Comparison of ENCODE assay signal across 8 mouse cellular contexts in genomic region chr7:73542131-73542853, GRCm38 (mm10). TPM values are rescaled to one million over a fixed set of nuclear protein-coding genes. Genes with fewer than 3 reads are reported as not detected.
A peak's percentile ranks its signal among the peaks of the same experiment; 100 is the strongest.
DNase-seq lines count a peak whose midpoint lies in the region; ATAC-seq and TF ChIP-seq lines count a peak whose summit lies in the region.

No protein-coding gene starts in this region.

- ATAC-seq in kidney, embryonic 14.5 days (ENCODE audit: low FRiP score, low TSS enrichment) = no peak
- no peak for ATAC-seq in embryonic facial prominence, embryonic 11.5 days (replicated peaks; ENCODE audit: insufficient number of reproducible peaks, low FRiP score, low TSS enrichment, low read depth)
- ATAC-seq in hindbrain, embryonic 15.5 days (ENCODE audit: low FRiP score, low read depth) = no peak
- no peak for ATAC-seq in midbrain, postnatal 0 days (ENCODE audit: low FRiP score)

- no peaks in the 10 kb centered on the region for H3K27me3 ChIP-seq in kidney, embryonic 14.5 days (ENCODE audit: control insufficient read depth, insufficient read depth, low read length)
- H3K27me3 ChIP-seq in embryonic facial prominence, embryonic 11.5 days (ENCODE audit: control insufficient read depth, insufficient read depth, low read length) = no peaks in the 10 kb centered on the region
- no peaks in the 10 kb centered on the region for H3K27me3 ChIP-seq in hindbrain, embryonic 15.5 days
- no peaks in the 10 kb centered on the region for H3K27me3 ChIP-seq in midbrain, postnatal 0 days (ENCODE audit: insufficient read depth, low read length)
- H3K27me3 ChIP-seq in cerebellum, adult 2 months (ENCODE audit: control insufficient read depth, insufficient read depth, low read length) = no peaks in the 10 kb centered on the region

- no peak overlapping the region for H3K9ac ChIP-seq in kidney, embryonic 14.5 days (ENCODE audit: low read depth, low read length)
- H3K9ac ChIP-seq in embryonic facial prominence, embryonic 11.5 days (replicated peaks; ENCODE audit: low read length) = no peak overlapping the region
- no peak overlapping the region for H3K9ac ChIP-seq in hindbrain, embryonic 15.5 days
- no peak overlapping the region for H3K9ac ChIP-seq in midbrain, postnatal 0 days (replicated peaks; ENCODE audit: low read length, poor library complexity, severe bottlenecking)

- peaks cover 14% of the 10 kb centered on the region for H3K36me3 ChIP-seq in kidney, embryonic 14.5 days (ENCODE audit: control insufficient read depth, insufficient read depth, low read length)
- no peaks in the 10 kb centered on the region; the same call in 1 of the 2 replicates for H3K36me3 ChIP-seq in embryonic facial prominence, embryonic 11.5 days (replicated peaks; ENCODE audit: control insufficient read depth, insufficient read depth, low read depth, low read length)
- 0 out of 2 replicates have a peak, but pooled peaks cover 3% of the 10 kb centered on the region for H3K36me3 ChIP-seq in hindbrain, embryonic 15.5 days
- no peaks in the 10 kb centered on the region for H3K36me3 ChIP-seq in midbrain, postnatal 0 days (ENCODE audit: insufficient read depth, low read length)

- peak overlapping the region; percentile 80 for H3K4me3 ChIP-seq in kidney, embryonic 14.5 days (ENCODE audit: low read length)
- H3K4me3 ChIP-seq in embryonic facial prominence, embryonic 11.5 days (ENCODE audit: low read depth, low read length) = no peak overlapping the region; the same call in 1 of the 2 replicates
- H3K4me3 ChIP-seq in hindbrain, embryonic 15.5 days = peak overlapping the region; percentile 59
- H3K4me3 ChIP-seq in midbrain, postnatal 0 days (ENCODE audit: low read depth, low read length) = peak overlapping the region; percentile 45; the same call in 1 of the 2 replicates
- no peak overlapping the region for H3K4me3 ChIP-seq in cerebellum, adult 2 months (replicated peaks; ENCODE audit: insufficient read depth, low read depth, low read length)

- TF ChIP-seq POLR2A in cerebellum, adult 2 months (IDR thresholded peaks at IDR 0.05; ENCODE audit: borderline replicate concordance, insufficient read depth, low read length) = no peak

- H3K27ac ChIP-seq in kidney, embryonic 14.5 days (ENCODE audit: low read depth, low read length) = peak overlapping the region; percentile 100; the same call in 1 of the 2 replicates
- H3K27ac ChIP-seq in embryonic facial prominence, embryonic 11.5 days (replicated peaks; ENCODE audit: low read depth, low read length) = peak overlapping the region; percentile 96; the same call in 1 of the 2 replicates
- peak overlapping the region; percentile 95 for H3K27ac ChIP-seq in hindbrain, embryonic 15.5 days (replicated peaks)
- H3K27ac ChIP-seq in midbrain, postnatal 0 days (ENCODE audit: low read depth, low read length) = peak overlapping the region; percentile 90
- H3K27ac ChIP-seq in cerebellum, adult 2 months (ENCODE audit: insufficient read depth, low read length) = no peak overlapping the region

- no peak for DNase-seq in kidney, postnatal 4 days
- no peak for DNase-seq in embryonic facial prominence, embryonic 11.5 days (ENCODE audit: low spot score)
- DNase-seq in midbrain, postnatal 0 days (ENCODE audit: low spot score) = no peak
- DNase-seq in urinary bladder, postnatal 10 days (ENCODE audit: low spot score) = no peak
- no peak for DNase-seq in cerebellum, adult 2 months
- no peak for DNase-seq in spleen, postnatal 14 days (ENCODE audit: low spot score in 2 of 2)

- peak overlapping the region; percentile 48; the same call in 1 of the 2 replicates for H3K4me2 ChIP-seq in kidney, embryonic 14.5 days (replicated peaks; ENCODE audit: low read depth, low read length)
- H3K4me2 ChIP-seq in embryonic facial prominence, embryonic 11.5 days (ENCODE audit: low read depth, low read length) = no peak overlapping the region; the same call in 1 of the 2 replicates
- H3K4me2 ChIP-seq in hindbrain, embryonic 15.5 days = peak overlapping the region; percentile 63
- peak overlapping the region; percentile 48; the same call in 1 of the 2 replicates for H3K4me2 ChIP-seq in midbrain, postnatal 0 days (ENCODE audit: low read depth, low read length, poor library complexity, severe bottlenecking)

- no peaks in the 10 kb centered on the region for H3K9me3 ChIP-seq in kidney, embryonic 14.5 days (ENCODE audit: control insufficient read depth, low read length)
- no peaks in the 10 kb centered on the region for H3K9me3 ChIP-seq in embryonic facial prominence, embryonic 11.5 days (replicated peaks; ENCODE audit: control insufficient read depth, low read length)
- H3K9me3 ChIP-seq in hindbrain, embryonic 15.5 days = no peaks in the 10 kb centered on the region
- no peaks in the 10 kb centered on the region for H3K9me3 ChIP-seq in midbrain, postnatal 0 days (ENCODE audit: low read length)

- no peaks in the 10 kb centered on the region for H3K4me1 ChIP-seq in kidney, embryonic 14.5 days (ENCODE audit: control insufficient read depth, insufficient read depth, low read length)
- H3K4me1 ChIP-seq in embryonic facial prominence, embryonic 11.5 days (ENCODE audit: control insufficient read depth, insufficient read depth, low read length) = no peaks in the 10 kb centered on the region
- peaks cover 21% of the 10 kb centered on the region for H3K4me1 ChIP-seq in hindbrain, embryonic 15.5 days (replicated peaks)
- H3K4me1 ChIP-seq in midbrain, postnatal 0 days (ENCODE audit: insufficient read depth, low read length) = 0 out of 2 replicates have a peak, but pooled peaks cover 2% of the 10 kb centered on the region
- peaks cover 2% of the 10 kb centered on the region; the same call in 1 of the 2 replicates for H3K4me1 ChIP-seq in cerebellum, adult 2 months (ENCODE audit: control insufficient read depth, insufficient read depth, low read length)

- TF ChIP-seq CTCF in midbrain, postnatal 0 days (IDR thresholded peaks at IDR 0.05) = peak; percentile 46
- TF ChIP-seq CTCF in cerebellum, adult 2 months (IDR thresholded peaks at IDR 0.05; ENCODE audit: borderline replicate concordance, insufficient read depth, low read depth, low read length) = no peak

- 80% methylated on average over 7 of the region's 7 CpGs for WGBS in kidney, embryonic 14.5 days
- WGBS in embryonic facial prominence, embryonic 11.5 days = 71% methylated on average over 7 of the region's 7 CpGs
- WGBS in hindbrain, embryonic 15.5 days = 73% methylated on average over 7 of the region's 7 CpGs
- WGBS in midbrain, postnatal 0 days = 78% methylated on average over 7 of the region's 7 CpGs
- 61% methylated on average over 7 of the region's 7 CpGs for WGBS in cerebellum, adult 2 months

RNA-seq across cellular contexts. Expression of gene Chd2, which starts 0.7 kb away (rescaled TPM):
- 43.7 and 70.9 TPM in 2 replicates for polyA plus RNA-seq in kidney, embryonic 14.5 days (2014; fragmentation: Nextera tagmentation; extraction: Ambion mirVana)
- polyA plus RNA-seq in embryonic facial prominence, embryonic 11.5 days (2014; fragmentation: Nextera tagmentation; extraction: Ambion mirVana) = 46.6 and 47.8 TPM in 2 replicates
- polyA plus RNA-seq in hindbrain, embryonic 15.5 days (2015; fragmentation: Nextera tagmentation; extraction: Ambion mirVana) = 34.9 and 37.2 TPM in 2 replicates
- total RNA-seq in midbrain, postnatal 0 days (2014; rRNA removed) = 34.0 and 34.4 TPM in 2 replicates
- polyA plus RNA-seq in midbrain, postnatal 0 days (2015; fragmentation: Nextera tagmentation; extraction: Ambion mirVana) = 33.2 and 43.8 TPM in 2 replicates
- 49.2 and 50.5 TPM in 2 replicates for polyA plus RNA-seq in cerebellum, adult 2 months (2012; rRNA removed)

Comparison
In these comparisons a context has a peak if more than half of its experiments do, and no peak if none do; other contexts are left out.
1. H3K4me3 ChIP-seq: peak in kidney, embryonic 14.5 days (single experiment), hindbrain, embryonic 15.5 days (single experiment) and midbrain, postnatal 0 days (single experiment); none in embryonic facial prominence, embryonic 11.5 days (single experiment) and cerebellum, adult 2 months (single experiment).